8 mouse cellular contexts compared by ENCODE assay signal in the genomic region with DNA sequence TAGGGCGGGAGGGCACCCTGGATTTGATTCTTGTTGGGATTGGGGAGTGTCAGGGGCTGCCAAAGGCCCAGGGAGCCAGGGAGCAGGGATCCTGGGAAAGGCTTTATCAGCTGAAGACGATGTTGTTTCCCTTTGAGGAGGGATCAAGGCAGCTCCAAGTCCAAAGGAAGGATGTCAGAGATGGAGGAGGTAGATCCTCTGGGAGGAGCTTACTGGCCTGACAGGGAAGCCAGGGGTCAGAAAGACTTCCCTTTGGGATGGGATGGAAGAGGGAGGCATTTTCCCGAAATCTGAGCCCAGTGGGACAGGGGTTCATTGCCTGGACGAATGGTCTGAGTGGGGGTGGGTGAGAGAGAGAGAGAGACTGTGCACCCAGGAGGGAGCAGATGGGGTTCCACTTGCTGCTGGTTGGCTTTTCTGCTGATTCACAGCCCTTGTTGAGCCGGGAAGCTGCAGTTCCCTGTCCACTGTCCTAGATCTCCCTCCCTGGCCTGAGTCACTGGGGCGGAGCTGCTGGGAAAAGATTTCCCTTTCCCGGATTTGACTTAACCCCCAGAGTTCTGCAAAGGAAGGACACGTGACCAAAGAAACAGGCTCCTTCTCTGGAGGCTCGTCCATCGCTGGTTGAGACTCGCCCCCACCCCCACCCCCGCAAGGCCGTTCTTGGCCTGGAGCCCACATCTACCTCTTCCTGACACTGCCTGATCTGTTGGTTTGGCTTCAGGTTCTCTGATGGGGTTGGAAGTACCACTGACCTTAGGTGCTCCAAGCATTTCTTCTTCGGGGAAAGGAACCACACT. TPM values are rescaled to one million over a fixed set of nuclear protein-coding genes. Genes with fewer than 3 reads are reported as not detected.
DNase-seq lines count a peak whose midpoint lies in the region; ATAC-seq and TF ChIP-seq lines count a peak whose summit lies in the region.

No protein-coding gene starts in this region.

- H3K27me3 ChIP-seq in intestine, postnatal 0 days (replicated peaks; ENCODE audit: control insufficient read depth, insufficient read depth, low read length) = no peaks in the 10 kb centered on the region
- no peaks in the 10 kb centered on the region for H3K27me3 ChIP-seq in liver, postnatal 0 days (ENCODE audit: insufficient read depth, low read length)
- H3K27me3 ChIP-seq in stomach, embryonic 15.5 days (replicated peaks) = no peaks in the 10 kb centered on the region

- DNase-seq in left cerebral cortex, adult 2 months (ENCODE audit: extremely low spot score in 1 of 2, low spot score in 2 of 2) = peak in 1 of 2 experiments; percentile 32
- DNase-seq in left cerebral cortex, postnatal 4 days = no peak
- peak; percentile 90 for DNase-seq in adipocyte (ENCODE audit: low spot score)
- peak; percentile 60 to 67 for DNase-seq in gastrocnemius, postnatal 36 days
- DNase-seq in liver, postnatal 0 days = peak; percentile 58
- no peak for DNase-seq in B cell, adult 2 months

- intact Hi-C loops in left cerebral cortex, adult 2 months (cut with DNase I) = no loop called here
- intact Hi-C loops in left cerebral cortex, postnatal 4 days (cut with DNase I) = no loop called here
- intact Hi-C loops in gastrocnemius, postnatal 36 days (cut with DNase I) = no loop called here

- TF ChIP-seq CTCF in left cerebral cortex, adult 2 months (IDR thresholded peaks at IDR 0.05) = no peak
- TF ChIP-seq CTCF in intestine, postnatal 0 days (IDR thresholded peaks at IDR 0.05; ENCODE audit: low read depth) = no peak
- no peak for TF ChIP-seq CTCF in liver, postnatal 0 days (IDR thresholded peaks at IDR 0.05; ENCODE audit: low read depth)

- H3K9me3 ChIP-seq in intestine, postnatal 0 days (ENCODE audit: control insufficient read depth) = no peaks in the 10 kb centered on the region
- H3K9me3 ChIP-seq in liver, postnatal 0 days (ENCODE audit: low read length) = no peaks in the 10 kb centered on the region
- no peaks in the 10 kb centered on the region for H3K9me3 ChIP-seq in stomach, embryonic 15.5 days

- peak overlapping the region; percentile 23; the same call in 1 of the 2 replicates for H3K9ac ChIP-seq in intestine, postnatal 0 days (ENCODE audit: low read depth, low read length)
- H3K9ac ChIP-seq in liver, postnatal 0 days (replicated peaks) = peak overlapping the region; percentile 5; the same call in 1 of the 2 replicates
- H3K9ac ChIP-seq in stomach, embryonic 15.5 days = no peak overlapping the region

- peaks cover 17% of the 10 kb centered on the region for H3K4me1 ChIP-seq in intestine, postnatal 0 days (replicated peaks; ENCODE audit: control insufficient read depth, insufficient read depth, low read length)
- peaks cover 44% of the 10 kb centered on the region for H3K4me1 ChIP-seq in liver, postnatal 0 days (ENCODE audit: insufficient read depth)
- H3K4me1 ChIP-seq in stomach, embryonic 15.5 days = peaks cover 59% of the 10 kb centered on the region

- peak; percentile 58; the same call in 1 of the 2 replicates for TF ChIP-seq EP300 in liver, postnatal 0 days (IDR thresholded peaks at IDR 0.05; ENCODE audit: low read depth)

- peaks cover 37% of the 10 kb centered on the region for H3K36me3 ChIP-seq in intestine, postnatal 0 days (ENCODE audit: control insufficient read depth, insufficient read depth)
- peaks cover 25% of the 10 kb centered on the region for H3K36me3 ChIP-seq in liver, postnatal 0 days (replicated peaks; ENCODE audit: insufficient read depth, low read length)
- H3K36me3 ChIP-seq in stomach, embryonic 15.5 days = peaks cover 23% of the 10 kb centered on the region

- H3K4me2 ChIP-seq in intestine, postnatal 0 days (replicated peaks; ENCODE audit: low read depth) = peak overlapping the region; percentile 81
- H3K4me2 ChIP-seq in liver, postnatal 0 days (ENCODE audit: low read depth, low read length) = peak overlapping the region; percentile 88
- H3K4me2 ChIP-seq in stomach, embryonic 15.5 days = peak overlapping the region; percentile 41

- ATAC-seq in intestine, postnatal 0 days = peak; percentile 20; the same call in 1 of the 2 replicates
- ATAC-seq in liver, postnatal 0 days = peak; percentile 54
- ATAC-seq in stomach, embryonic 15.5 days (ENCODE audit: insufficient read depth, low FRiP score, low read depth) = 0 out of 2 replicates have a peak, but pooled peaks have one; percentile 36

- peak overlapping the region; percentile 47 for H3K27ac ChIP-seq in left cerebral cortex, adult 2 months
- peak overlapping the region; percentile 68 for H3K27ac ChIP-seq in intestine, postnatal 0 days (ENCODE audit: low read depth, low read length)
- peak overlapping the region; percentile 82 for H3K27ac ChIP-seq in liver, postnatal 0 days (ENCODE audit: low read depth)
- peak overlapping the region; percentile 70 for H3K27ac ChIP-seq in stomach, embryonic 15.5 days

- H3K4me3 ChIP-seq in left cerebral cortex, adult 2 months = no peak overlapping the region
- 0 out of 2 replicates have a peak overlapping the region, but pooled peaks have one; percentile 9 for H3K4me3 ChIP-seq in intestine, postnatal 0 days (ENCODE audit: low read depth, low read length)
- H3K4me3 ChIP-seq in liver, postnatal 0 days (ENCODE audit: low read depth, low read length) = peak overlapping the region; percentile 17; the same call in 1 of the 2 replicates
- H3K4me3 ChIP-seq in stomach, embryonic 15.5 days (replicated peaks) = 0 out of 2 replicates have a peak overlapping the region, but pooled peaks have one; percentile 8

- WGBS in intestine, postnatal 0 days = 12% methylated on average over 14 of the region's 14 CpGs
- 16% methylated on average over 14 of the region's 14 CpGs for WGBS in liver, postnatal 0 days (ENCODE audit: insufficient replicate concordance)
- 9% methylated on average over 14 of the region's 14 CpGs for WGBS in stomach, embryonic 15.5 days

RNA-seq across cellular contexts. Expression of a gene that starts 5.4 kb away (rescaled TPM):
- 10 to 100 TPM; 10.8 to 11.1 TPM for total RNA-seq in left cerebral cortex, adult 2 months (2021)
- total RNA-seq in left cerebral cortex, postnatal 4 days (2021) = 10 to 100 TPM; 11.2 to 12.0 TPM
- total RNA-seq in gastrocnemius, postnatal 36 days (2021) = 10 to 100 TPM; 21.9 to 28.7 TPM
- polyA plus RNA-seq in intestine, postnatal 0 days (2015; fragmentation: Nextera tagmentation; extraction: Ambion mirVana) = 108 and 109 TPM in 2 replicates
- 40.5 and 41.1 TPM in 2 replicates for polyA plus RNA-seq in liver, postnatal 0 days (2015; fragmentation: Nextera tagmentation; extraction: Ambion mirVana)
- polyA plus RNA-seq in stomach, embryonic 15.5 days (2015; fragmentation: Nextera tagmentation; extraction: Ambion mirVana) = 67.6 and 69.5 TPM in 2 replicates

RNA-seq across cellular contexts. Expression of a gene that starts 26.0 kb away (rescaled TPM):
- under 1 TPM; 0.30 to 0.34 TPM for total RNA-seq in left cerebral cortex, adult 2 months (2021)
- total RNA-seq in left cerebral cortex, postnatal 4 days (2021) = not detected
- total RNA-seq in gastrocnemius, postnatal 36 days (2021) = not detected
- 31.4 and 37.0 TPM in 2 replicates for polyA plus RNA-seq in intestine, postnatal 0 days (2015; fragmentation: Nextera tagmentation; extraction: Ambion mirVana)
- polyA plus RNA-seq in liver, postnatal 0 days (2015; fragmentation: Nextera tagmentation; extraction: Ambion mirVana) = 1.1 and 1.2 TPM in 2 replicates
- polyA plus RNA-seq in stomach, embryonic 15.5 days (2015; fragmentation: Nextera tagmentation; extraction: Ambion mirVana) = 3.1 and 3.9 TPM in 2 replicates

RNA-seq across cellular contexts. Expression of a gene that starts 34.1 kb away (rescaled TPM):
- 1 to 10 TPM; 2.5 to 2.7 TPM for total RNA-seq in left cerebral cortex, adult 2 months (2021)
- total RNA-seq in left cerebral cortex, postnatal 4 days (2021) = 1 to 10 TPM; 1.5 to 2.1 TPM
- total RNA-seq in gastrocnemius, postnatal 36 days (2021) = under 1 TPM; 0.15 to 0.36 TPM
- polyA plus RNA-seq in intestine, postnatal 0 days (2015; fragmentation: Nextera tagmentation; extraction: Ambion mirVana) = 16.9 and 19.0 TPM in 2 replicates
- 0.76 and 1.1 TPM in 2 replicates for polyA plus RNA-seq in liver, postnatal 0 days (2015; fragmentation: Nextera tagmentation; extraction: Ambion mirVana)
- polyA plus RNA-seq in stomach, embryonic 15.5 days (2015; fragmentation: Nextera tagmentation; extraction: Ambion mirVana) = 3.1 and 3.8 TPM in 2 replicates

RNA-seq across cellular contexts. Expression of a gene that starts 40.9 kb away (rescaled TPM):
- total RNA-seq in left cerebral cortex, adult 2 months (2021) = 1 to 10 TPM; 7.9 to 9.1 TPM
- total RNA-seq in left cerebral cortex, postnatal 4 days (2021) = 10 to 100 TPM in 1 of 2 experiments, 1 to 10 TPM in 1; 9.6 to 10.7 TPM
- 10 to 100 TPM; 20.3 to 21.7 TPM for total RNA-seq in gastrocnemius, postnatal 36 days (2021)
- 104 and 110 TPM in 2 replicates for polyA plus RNA-seq in intestine, postnatal 0 days (2015; fragmentation: Nextera tagmentation; extraction: Ambion mirVana)
- 31.8 TPM in 2 replicates for polyA plus RNA-seq in liver, postnatal 0 days (2015; fragmentation: Nextera tagmentation; extraction: Ambion mirVana)
- 62.7 and 64.5 TPM in 2 replicates for polyA plus RNA-seq in stomach, embryonic 15.5 days (2015; fragmentation: Nextera tagmentation; extraction: Ambion mirVana)

Comparison
In these comparisons a context has a peak if more than half of its experiments do, and no peak if none do; other contexts are left out.
1. DNase-seq: peak in adipocyte (single experiment), gastrocnemius, postnatal 36 days (2 of 2) and liver, postnatal 0 days (single experiment); none in left cerebral cortex, postnatal 4 days (single experiment) and B cell, adult 2 months (0 of 2).
2. Peak in every context shown above with its lines, with median percentiles within 50 percentile points of each other: H3K27ac ChIP-seq, ATAC-seq and H3K4me2 ChIP-seq.